Mouse (Mus musculus): ENCODE results near the gene Dync1li1. TPM values are rescaled to one million over a fixed set of nuclear protein-coding genes. Genes with fewer than 3 reads are reported as not detected.

Dync1li1 gene
- 10 to 100 TPM; 46.3 to 55.0 (median 50.4) TPM for polyA plus RNA-seq (2017; shearing (Covaris generic))

GRCm38 (mm10) chr9:114688252-114688952 lies at the start of gene Dync1li1:
Gene Dync1li1, plus strand, starts transcription at chr9:114688790.
- peak; percentile 82 for ATAC-seq

GRCm38 (mm10) chr9:114639186-114639748 lies 49.3 kb upstream of the Dync1li1 start:
- ATAC-seq: no peak

- peak; percentile 99 for ATAC-seq
These were observed 48.5 kb upstream of the Dync1li1 start, which contains the start of gene Cnot10 for GRCm38 (mm10) chr9:114639839-114640646. Gene Cnot10, minus strand, starts transcription at chr9:114640184.

- ATAC-seq: no peak
These were observed 41.8 kb upstream of the Dync1li1 start for GRCm38 (mm10) chr9:114646556-114647505.

GRCm38 (mm10) chr9:114647506-114648432 lies 40.8 kb upstream of the Dync1li1 start:
- no peak for ATAC-seq

GRCm38 (mm10) chr9:114648472-114648871 lies 40.1 kb upstream of the Dync1li1 start:
- ATAC-seq: peak; percentile 55

GRCm38 (mm10) chr9:114649371-114649770 lies 39.2 kb upstream of the Dync1li1 start:
- ATAC-seq: no peak

GRCm38 (mm10) chr9:114650938-114651634 lies 37.5 kb upstream of the Dync1li1 start:
- ATAC-seq: peak; percentile 82

GRCm38 (mm10) chr9:114655356-114655755 lies 33.2 kb upstream of the Dync1li1 start:
- no peak for ATAC-seq

- no peak for ATAC-seq
These were observed 31.9 kb upstream of the Dync1li1 start for GRCm38 (mm10) chr9:114656701-114657100.

- no peak for ATAC-seq
These were observed 28.1 kb upstream of the Dync1li1 start for GRCm38 (mm10) chr9:114660506-114660905.

GRCm38 (mm10) chr9:114660983-114661382 lies 27.6 kb upstream of the Dync1li1 start:
- ATAC-seq: no peak

- ATAC-seq: no peak
These were observed 26.6 kb upstream of the Dync1li1 start for GRCm38 (mm10) chr9:114661991-114662390.

- ATAC-seq: no peak
These were observed 24.8 kb upstream of the Dync1li1 start for GRCm38 (mm10) chr9:114663782-114664181.

- no peak for ATAC-seq
These were observed 21.7 kb upstream of the Dync1li1 start for GRCm38 (mm10) chr9:114666858-114667257.

- ATAC-seq: no peak
These were observed 20.5 kb upstream of the Dync1li1 start for GRCm38 (mm10) chr9:114668047-114668446.

- no peak for ATAC-seq
These were observed 19.6 kb upstream of the Dync1li1 start for GRCm38 (mm10) chr9:114669011-114669410.

- ATAC-seq: no peak
These were observed 16.6 kb upstream of the Dync1li1 start for GRCm38 (mm10) chr9:114671946-114672345.

GRCm38 (mm10) chr9:114672703-114673561 lies 15.7 kb upstream of the Dync1li1 start:
- no peak for ATAC-seq
